Mouse (Mus musculus) myocyte (in vitro differentiated cells): ENCODE measurements around the gene Letmd1.

Experiments
- MYOG ChIP-seq, 3 experiments: IDR thresholded peaks; one replicate each; pipeline ENCODE4 v1.6.1; 2011; ENCODE audit warnings: control low read depth in 2 of 3, low read depth in 2 of 3, mild to moderate bottlenecking in 2 of 3; ENCODE audit not compliant: insufficient read length in 2 of 3, control insufficient read depth in 1 of 3, insufficient read depth in 1 of 3
- POLR2A ChIP-seq: IDR thresholded peaks from one replicate; pipeline ENCODE4 v1.6.1; 2011; ENCODE audit warnings: low read depth, mild to moderate bottlenecking, control low read depth, moderate library complexity; ENCODE audit not compliant: insufficient read length
- TCF3 ChIP-seq: IDR thresholded peaks from one replicate; pipeline ENCODE4 v1.6.1; 2011; ENCODE audit warnings: low read depth, control low read depth; ENCODE audit not compliant: insufficient read length

DNA sequence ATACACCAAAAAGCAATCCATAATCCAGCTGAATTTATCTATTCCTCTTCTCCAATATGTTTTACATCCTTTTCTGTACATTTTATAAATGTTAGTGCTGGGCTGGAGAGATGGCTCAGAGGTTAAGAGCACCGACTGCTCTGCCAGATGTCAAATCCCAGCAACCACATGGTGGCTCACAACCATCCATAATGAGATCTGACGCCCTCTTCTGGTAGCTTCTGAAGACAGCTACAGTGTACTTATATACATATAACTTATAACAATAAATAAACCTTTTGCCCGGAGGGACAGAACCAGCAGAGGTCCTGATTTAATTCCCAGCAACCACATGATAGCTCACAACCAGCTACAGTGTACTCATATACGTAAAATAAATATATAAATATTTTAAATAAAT lies 20.3 kb upstream of the Letmd1 start:
- no peak for TF ChIP-seq MYOG (IDR thresholded peaks at IDR 0.05; ENCODE audit: control insufficient read depth in 1 of 3, insufficient read depth in 1 of 3, insufficient read length in 2 of 3, low read depth in 2 of 3)
- TF ChIP-seq POLR2A, result no peak
- TF ChIP-seq TCF3, result no peak
